Mouse (Mus musculus) neural tube, postnatal 0 days (tissue): ENCODE results near the gene Ddx23. TPM values are rescaled to one million over a fixed set of nuclear protein-coding genes. Genes with fewer than 3 reads are reported as not detected.

Source experiments
- polyA plus RNA-seq: library from polyadenylated mRNA; unstranded; fragments of >200 nt; fragmentation: Nextera tagmentation; extraction: Ambion mirVana; gene quantifications from 2 replicates; pipeline ENCODE4 v1.2.1, GENCODE M21; 2015

The Ddx23 gene
- 20.5 and 21.6 TPM in 2 replicates for polyA plus RNA-seq

DNA sequence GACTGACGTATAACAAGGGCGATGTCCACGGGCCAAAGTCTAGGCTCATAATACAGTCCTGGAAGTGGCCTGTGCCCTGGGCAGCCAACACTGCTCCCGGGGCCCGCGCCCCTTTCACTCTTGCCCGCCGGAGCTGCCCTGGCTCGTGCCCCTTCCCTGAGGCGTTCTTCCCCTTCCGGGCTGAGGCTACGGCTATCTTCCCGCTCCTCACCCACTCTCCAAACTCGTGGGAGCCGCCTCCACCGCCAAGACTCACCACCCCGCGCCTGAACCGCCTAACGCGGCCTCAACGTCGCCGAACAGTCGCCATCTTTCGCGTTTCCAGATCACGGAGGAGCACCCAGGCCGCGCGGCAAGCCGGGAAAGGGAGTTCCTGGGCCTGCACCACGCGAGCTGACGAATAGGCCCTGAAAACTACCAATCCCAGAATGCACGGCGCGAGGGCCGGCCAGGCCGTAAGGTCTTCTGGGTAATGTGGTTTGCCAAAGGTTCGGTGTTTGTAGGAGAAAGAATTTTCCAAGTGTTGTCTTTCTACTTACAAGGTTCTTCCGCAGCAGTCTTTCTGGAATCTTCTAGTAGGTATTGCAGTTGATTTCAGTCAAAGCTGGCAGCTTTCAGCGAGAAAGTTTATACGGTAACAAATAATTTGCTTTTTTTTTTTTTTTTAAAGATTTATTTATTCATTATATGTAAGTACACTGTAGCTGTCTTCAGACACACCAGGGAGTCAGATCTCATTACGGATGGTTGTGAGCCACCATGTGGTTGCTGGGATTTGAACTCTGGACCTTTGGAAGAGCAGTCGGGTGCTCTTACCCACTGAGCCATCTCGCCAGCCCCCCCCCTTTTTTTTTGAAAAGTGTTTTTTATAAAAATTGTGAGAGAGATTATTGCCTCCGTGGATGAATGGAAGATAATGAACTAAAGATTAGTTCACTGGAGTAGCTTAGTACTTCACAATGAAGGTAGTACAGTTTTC lies at the start of gene Ddx23:
Gene Ddx23, minus strand, starts transcription at position 328 of the 979 bp plus-strand sequence.

DNA sequence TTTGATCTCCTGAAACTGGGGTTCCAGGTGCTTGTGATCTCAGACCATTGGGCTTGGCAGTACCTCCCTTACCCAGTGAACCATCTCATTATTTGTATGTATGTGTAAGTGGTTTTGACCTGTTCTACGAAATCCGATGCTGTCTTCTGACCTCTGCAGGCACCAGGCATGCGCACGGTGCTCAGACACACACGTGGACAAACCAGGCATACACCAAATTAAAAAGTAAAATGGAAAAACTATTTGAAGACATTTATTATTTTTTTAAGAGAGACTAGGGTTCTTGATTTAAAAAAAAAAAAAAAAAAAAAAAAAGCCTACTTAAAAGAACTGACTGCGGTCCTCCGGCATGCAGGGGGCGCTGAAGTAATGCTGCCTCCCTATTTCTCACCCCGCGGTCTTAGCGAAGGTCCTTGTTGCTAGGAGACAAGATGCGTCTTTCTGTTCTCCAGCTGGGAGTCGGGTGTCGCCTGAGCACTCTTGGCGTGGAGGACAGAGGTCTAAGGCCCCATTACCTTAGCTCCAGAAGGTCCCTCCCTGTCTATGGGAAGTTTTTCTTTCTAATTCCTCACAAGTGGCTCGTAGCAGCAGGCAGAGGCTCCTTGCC lies 45.2 kb upstream of the Ddx23 start, which contains the start of gene Ccdc65:
Gene Ccdc65, plus strand, starts transcription at position 442 of the 607 bp plus-strand sequence.

DNA sequence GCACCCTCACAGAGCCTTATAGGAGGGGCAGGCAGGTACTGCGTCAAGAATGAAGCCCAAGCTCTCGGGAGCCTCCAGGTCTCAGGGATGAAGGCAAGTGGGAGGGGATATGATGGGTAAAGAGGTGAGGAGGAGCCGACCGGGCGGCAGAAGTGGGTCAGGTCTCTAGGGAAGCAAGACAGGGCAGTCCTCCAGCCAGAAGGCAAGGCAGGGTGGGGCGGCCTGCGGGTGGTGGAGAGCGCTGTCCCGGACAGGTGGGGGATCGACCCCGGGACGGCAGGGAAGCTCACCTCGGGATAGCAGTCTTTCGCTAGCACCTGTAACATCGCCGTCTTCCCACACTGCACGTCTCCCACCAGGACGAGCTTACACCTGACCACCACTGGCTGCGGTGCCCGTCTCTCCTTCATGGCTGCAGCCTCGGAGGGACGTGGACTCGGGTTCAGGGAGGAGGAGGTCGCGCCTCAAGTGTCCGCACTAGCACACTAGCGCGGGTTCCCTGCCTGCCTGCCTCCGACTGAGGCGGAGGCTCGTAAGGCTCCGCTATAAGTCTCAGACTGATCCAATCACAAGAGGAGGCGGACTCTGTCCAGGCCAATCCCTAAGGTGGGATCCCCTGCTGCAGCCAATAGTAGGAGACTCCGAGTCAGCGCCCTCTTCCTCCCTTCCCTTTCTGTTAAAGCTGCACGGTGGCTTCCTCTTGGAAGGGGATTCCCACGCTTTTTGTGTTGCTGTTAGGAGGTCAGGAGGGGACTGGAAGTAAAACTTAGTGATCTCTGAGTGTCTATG lies 14.4 kb upstream of the Ddx23 start, which contains the start of gene Rnd1:
Gene Rnd1, minus strand, starts transcription at position 522 of the 789 bp plus-strand sequence.

DNA sequence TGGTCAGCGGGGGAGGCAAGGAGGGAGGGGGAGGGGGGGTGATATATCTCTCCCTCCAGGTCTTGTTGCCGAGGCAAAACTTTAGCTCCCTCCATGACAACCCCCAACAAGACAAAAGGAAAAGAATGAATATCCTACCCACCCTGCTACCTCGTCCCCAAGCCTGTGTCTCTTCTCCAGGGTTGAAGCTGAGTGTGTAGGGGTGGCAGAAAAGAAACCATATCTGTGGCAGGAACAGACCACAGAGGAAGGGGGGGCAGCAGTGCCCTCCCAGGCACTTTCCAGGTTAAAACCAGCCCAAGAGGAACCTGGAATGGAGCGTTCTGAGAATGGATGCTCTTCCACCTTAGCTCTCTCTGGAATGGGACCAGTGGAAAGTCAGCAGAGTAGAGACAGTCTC lies 32.2 kb downstream of the Ddx23 start, which contains the start of gene Cacnb3:
Gene Cacnb3, plus strand, starts transcription at position 301 of the 400 bp plus-strand sequence.

DNA sequence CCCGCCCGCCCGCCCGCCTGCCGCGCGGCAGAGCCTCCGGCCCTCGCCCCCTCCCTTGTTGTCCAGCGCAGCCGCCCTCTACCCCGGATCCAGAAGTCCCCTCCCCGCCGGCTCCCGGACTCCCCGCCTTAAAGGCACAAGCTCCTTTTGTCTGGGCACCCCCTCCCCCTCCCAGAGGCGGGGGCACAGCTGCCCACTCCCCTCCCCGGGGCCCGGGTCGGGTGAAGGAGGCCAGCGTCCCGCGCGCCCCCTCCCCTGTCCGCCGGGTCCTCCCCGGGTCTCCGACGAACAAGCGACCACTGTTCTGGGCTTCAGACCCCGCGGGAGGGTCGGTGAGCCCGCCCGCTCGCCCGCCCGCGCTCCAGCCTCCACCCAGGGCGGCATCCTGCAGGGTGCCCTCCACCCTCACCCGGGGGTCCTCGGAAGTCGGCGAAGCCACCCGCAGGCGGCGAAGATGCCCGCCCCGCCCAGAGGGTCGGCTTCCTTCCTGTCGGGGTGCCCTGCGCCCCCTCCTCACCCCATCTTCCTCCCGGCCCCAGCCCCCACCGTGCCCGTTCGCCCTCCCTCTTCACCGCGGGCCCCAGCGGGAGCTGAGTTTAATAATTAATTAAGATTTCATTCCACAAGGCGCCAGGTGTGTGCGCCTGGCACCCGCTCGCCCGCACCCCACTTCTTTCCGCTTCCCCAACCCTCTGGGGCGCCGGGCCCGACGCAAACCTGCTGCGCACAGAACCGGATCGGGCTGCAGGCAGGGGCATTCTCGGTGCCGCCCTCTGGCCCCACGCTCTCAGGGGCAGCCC lies 53.2 kb downstream of the Ddx23 start, which contains the start of gene Adcy6:
Gene Adcy6, minus strand, starts transcription at position 746 of the 800 bp plus-strand sequence.

Other genes with a start within 250 kb of the Ddx23 start
- not detected in 2 replicates for gene Olfr282, start 231.7 kb downstream of the Ddx23 start, polyA plus RNA-seq
- gene Olfr281, start 210.3 kb downstream of the Ddx23 start, polyA plus RNA-seq = 0.14 TPM in 1 of 2 replicates, not detected in the other
- gene OR5BS1P, start 193.0 kb downstream of the Ddx23 start, polyA plus RNA-seq = not detected in 2 replicates
- not detected in 2 replicates for gene Lalba, start 180.2 kb downstream of the Ddx23 start, polyA plus RNA-seq
- not detected in 2 replicates for gene Olfr279, start 170.5 kb downstream of the Ddx23 start, polyA plus RNA-seq
- 80.5 and 87.7 TPM in 2 replicates for gene Kansl2, start 128.6 kb downstream of the Ddx23 start, polyA plus RNA-seq
- gene Ccnt1, start 92.0 kb downstream of the Ddx23 start, polyA plus RNA-seq = 40.5 and 42.5 TPM in 2 replicates
- not detected in 2 replicates for gene 4930415O20Rik, start 91.9 kb downstream of the Ddx23 start, polyA plus RNA-seq
- gene Adcy6, start 52.8 kb downstream of the Ddx23 start, polyA plus RNA-seq = 8.7 and 9.7 TPM in 2 replicates
- gene Cacnb3, start 32.1 kb downstream of the Ddx23 start, polyA plus RNA-seq = 76.7 and 90.3 TPM in 2 replicates
- gene Rnd1, start 14.6 kb upstream of the Ddx23 start, polyA plus RNA-seq = 18.3 and 19.6 TPM in 2 replicates
- gene Ccdc65, start 45.3 kb upstream of the Ddx23 start, polyA plus RNA-seq = 8.8 and 9.1 TPM in 2 replicates
- gene Fkbp11, start 65.3 kb upstream of the Ddx23 start, polyA plus RNA-seq = 7.5 and 8.3 TPM in 2 replicates
- gene Arf3, start 100.3 kb upstream of the Ddx23 start, polyA plus RNA-seq = 107 and 109 TPM in 2 replicates
- gene Wnt10b, start 115.3 kb upstream of the Ddx23 start, polyA plus RNA-seq = 0.06 TPM in 1 of 2 replicates, not detected in the other
- 0.34 and 0.43 TPM in 2 replicates for gene Wnt1, start 127.0 kb upstream of the Ddx23 start, polyA plus RNA-seq
- gene Ddn, start 146.6 kb upstream of the Ddx23 start, polyA plus RNA-seq = 0.32 and 0.39 TPM in 2 replicates
- 52.9 and 53.3 TPM in 2 replicates for gene Prkag1, start 168.6 kb upstream of the Ddx23 start, polyA plus RNA-seq
- gene Kmt2d, start 208.3 kb upstream of the Ddx23 start, polyA plus RNA-seq = 7.9 and 9.2 TPM in 2 replicates
- 24.1 and 27.3 TPM in 2 replicates for gene Rhebl1, start 231.6 kb upstream of the Ddx23 start, polyA plus RNA-seq
- 7.4 and 9.6 TPM in 2 replicates for gene Dhh, start 235.6 kb upstream of the Ddx23 start, polyA plus RNA-seq